Mouse (Mus musculus) brain, embryonic 14.5 days (tissue): Measurements from ENCODE around the gene Sec24c.

Experiments used
- CTCF ChIP-seq: fragments of 200-500 bp; IDR thresholded peaks from 2 replicates; pipeline ENCODE4 v1.5.1; 2012; ENCODE audit warnings: inconsistent platforms, mild to moderate bottlenecking, moderate library complexity, borderline replicate concordance; ENCODE audit not compliant: insufficient read depth, insufficient read length; ENCODE audit errors: extremely low read depth
- POLR2A ChIP-seq: fragments of 200-500 bp; IDR thresholded peaks from 2 replicates; pipeline ENCODE4 v1.6.1; 2012; ENCODE audit warnings: mild to moderate bottlenecking, inconsistent platforms, borderline replicate concordance; ENCODE audit not compliant: poor library complexity, insufficient read depth, insufficient read length, severe bottlenecking; ENCODE audit errors: extremely low read depth

DNA sequence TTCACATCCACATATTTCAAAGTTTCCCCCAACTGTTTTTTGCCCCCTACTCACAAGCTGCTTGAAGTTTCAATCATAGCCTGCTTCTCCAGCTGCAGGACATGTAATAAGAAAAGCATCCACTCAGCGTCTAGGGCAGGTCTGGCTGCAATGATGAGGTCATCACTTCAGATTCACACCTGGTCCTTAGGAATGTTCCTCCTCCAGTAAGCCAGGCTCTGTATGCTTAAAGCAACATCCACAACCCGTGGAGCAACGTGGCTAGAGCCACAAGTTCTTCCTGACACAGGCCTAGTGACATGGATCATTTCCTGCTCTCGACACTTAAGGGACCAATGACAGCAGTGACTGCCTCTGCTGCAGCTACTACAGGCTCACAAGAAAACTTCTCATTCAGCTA, 42.9 kb upstream of the Sec24c start:
- no peak for TF ChIP-seq CTCF
- TF ChIP-seq POLR2A, result no peak
